Mouse (Mus musculus): ENCODE results near the gene Pank4. TPM values are rescaled to one million over a fixed set of nuclear protein-coding genes. Genes with fewer than 3 reads are reported as not detected.

Gene Pank4
- polyA plus RNA-seq, 1 experiment from 2014 or later = 14.9 TPM

DNA sequence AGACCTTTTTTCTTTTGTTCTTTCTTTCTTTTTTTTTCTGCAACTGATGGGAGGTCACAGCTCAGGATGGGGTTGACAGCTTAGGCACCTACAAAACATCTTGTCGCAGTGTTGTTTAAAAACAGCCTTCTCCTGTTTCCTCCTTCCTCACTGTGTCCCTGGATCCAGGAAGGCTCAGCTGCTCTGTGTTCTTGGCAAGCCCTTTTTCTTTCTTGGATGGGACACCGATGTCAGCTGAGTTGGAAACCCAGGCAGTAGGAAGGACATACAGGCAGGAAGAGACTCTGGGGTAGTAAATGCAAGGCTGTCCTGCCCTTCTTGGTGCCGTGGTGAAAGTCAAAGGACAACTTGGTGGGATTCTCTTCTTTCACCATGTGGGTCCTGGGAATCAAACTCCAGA is 1.9 kb downstream of the Pank4 start:
- no peak for TF ChIP-seq CTCF (IDR thresholded peaks at IDR 0.05; ENCODE audit: low read depth)
- no peak for TF ChIP-seq EP300 (optimal IDR thresholded peaks at IDR 0.05)
- Histone ChIP-seq H3K27me3 (ENCODE audit: control insufficient read depth, insufficient read depth, low read length) (no peaks in the 10 kb centered on the region; the same call in 1 of the 2 replicates), H3K9ac (ENCODE audit: low read length) (no peak overlapping the region), H3K27ac (replicated peaks) (no peak overlapping the region), H3K4me3 (ENCODE audit: low read depth, low read length) (no peak overlapping the region), H3K36me3 (ENCODE audit: control insufficient read depth, insufficient read depth, low read length) (peaks cover 17% of the 10 kb centered on the region), H3K4me2 (replicated peaks; ENCODE audit: low read depth) (no peak overlapping the region), H3K9me3 (ENCODE audit: control insufficient read depth, low read length) (no peaks in the 10 kb centered on the region), H3K4me1 (replicated peaks; ENCODE audit: control insufficient read depth, insufficient read depth) (peaks cover 14% of the 10 kb centered on the region)
- 59% methylated on average over 3 of the region's 3 CpGs for WGBS
- ATAC-seq (ENCODE audit: low FRiP score, low TSS enrichment) (no peak), DNase-seq (ENCODE audit: low spot score) (no peak)

- TF ChIP-seq CTCF (IDR thresholded peaks at IDR 0.05; ENCODE audit: low read depth) (peak; percentile 67), EP300 (optimal IDR thresholded peaks at IDR 0.05) (no peak)
- WGBS = 70% methylated on average over 5 of the region's 5 CpGs
- no peak overlapping the region for H3K4me3 ChIP-seq (ENCODE audit: low read depth, low read length)
- no peak for ATAC-seq (ENCODE audit: low FRiP score, low TSS enrichment)
- H3K27ac ChIP-seq (replicated peaks) = no peak overlapping the region
- no peaks in the 10 kb centered on the region for H3K9me3 ChIP-seq (ENCODE audit: control insufficient read depth, low read length)
- peaks cover 24% of the 10 kb centered on the region for H3K36me3 ChIP-seq (ENCODE audit: control insufficient read depth, insufficient read depth, low read length)
- DNase-seq (ENCODE audit: low spot score) = peak; percentile 63
- H3K4me1 ChIP-seq (replicated peaks; ENCODE audit: control insufficient read depth, insufficient read depth) = peaks cover 6% of the 10 kb centered on the region
- no peak overlapping the region for H3K9ac ChIP-seq (ENCODE audit: low read length)
- no peaks in the 10 kb centered on the region for H3K27me3 ChIP-seq (ENCODE audit: control insufficient read depth, insufficient read depth, low read length)
- H3K4me2 ChIP-seq (replicated peaks; ENCODE audit: low read depth) = no peak overlapping the region
Measured at GRCm38 (mm10) chr4:154967173-154967572, 3.2 kb downstream of the Pank4 start.

DNA sequence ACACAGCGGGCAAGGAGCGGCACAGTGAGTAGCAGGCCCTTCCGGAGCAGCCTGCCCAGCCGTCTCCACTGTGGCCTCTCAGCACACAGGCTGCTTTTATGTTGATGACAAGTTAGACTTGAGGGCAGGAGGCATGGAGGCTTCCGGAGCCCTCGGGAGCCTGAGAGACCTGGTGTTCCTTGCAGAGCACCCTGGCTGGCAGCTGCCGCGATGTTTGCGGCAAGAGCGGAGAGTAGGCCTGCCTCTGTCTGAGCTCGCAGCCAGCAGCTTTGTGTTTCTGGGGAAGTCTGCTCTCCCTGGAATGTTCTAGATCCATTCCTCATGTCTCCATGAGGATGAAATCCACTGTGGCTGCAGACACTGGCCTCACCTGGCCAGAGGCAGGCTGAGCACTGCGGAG is 8.6 kb downstream of the Pank4 start:
- DNase-seq (ENCODE audit: low spot score) = no peak

DNA sequence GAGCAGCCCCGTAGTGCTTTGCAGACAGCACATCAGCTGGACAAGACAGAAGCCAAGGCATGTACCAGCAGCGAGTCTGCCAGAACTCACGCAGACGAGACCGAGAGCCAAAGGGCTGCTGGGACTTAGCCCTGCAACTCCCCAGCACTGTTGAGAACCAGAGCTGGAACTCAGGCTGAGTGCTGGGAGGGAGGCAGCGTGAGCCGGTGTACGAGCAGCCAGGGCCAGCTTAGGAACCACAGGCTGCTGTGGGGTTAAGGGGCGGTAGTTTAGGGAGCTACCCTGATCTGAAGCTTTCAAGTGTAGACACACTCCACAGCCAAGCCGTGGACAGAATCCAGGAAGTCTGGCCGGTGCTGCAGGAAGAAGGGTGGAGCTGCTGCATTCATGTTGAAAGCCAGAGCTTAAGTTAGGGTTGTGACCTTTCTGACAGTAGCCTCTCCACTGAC is 10.3 kb downstream of the Pank4 start:
- Histone ChIP-seq H3K4me3 (ENCODE audit: low read depth, low read length) (no peak overlapping the region), H3K9me3 (ENCODE audit: control insufficient read depth, low read length) (no peaks in the 10 kb centered on the region), H3K27me3 (ENCODE audit: control insufficient read depth, insufficient read depth, low read length) (no peaks in the 10 kb centered on the region), H3K4me1 (replicated peaks; ENCODE audit: control insufficient read depth, insufficient read depth) (no peaks in the 10 kb centered on the region), H3K36me3 (ENCODE audit: control insufficient read depth, insufficient read depth, low read length) (peaks cover 55% of the 10 kb centered on the region), H3K4me2 (replicated peaks; ENCODE audit: low read depth) (no peak overlapping the region), H3K27ac (replicated peaks) (no peak overlapping the region), H3K9ac (ENCODE audit: low read length) (no peak overlapping the region)
- DNase-seq (ENCODE audit: low spot score) (no peak), ATAC-seq (ENCODE audit: low FRiP score, low TSS enrichment) (peak; percentile 9; the same call in 1 of the 2 replicates)
- 65% methylated on average over 11 of the region's 11 CpGs for WGBS
- TF ChIP-seq CTCF (IDR thresholded peaks at IDR 0.05; ENCODE audit: low read depth) (no peak), EP300 (optimal IDR thresholded peaks at IDR 0.05) (no peak)

More for the DNA sequence above, 8.6 kb downstream of the Pank4 start:
- Histone ChIP-seq H3K27me3 (ENCODE audit: control insufficient read depth, insufficient read depth, low read length) (no peaks in the 10 kb centered on the region), H3K9ac (ENCODE audit: low read length) (no peak overlapping the region), H3K4me1 (replicated peaks; ENCODE audit: control insufficient read depth, insufficient read depth) (no peaks in the 10 kb centered on the region), H3K4me3 (ENCODE audit: low read depth, low read length) (no peak overlapping the region), H3K27ac (replicated peaks) (no peak overlapping the region), H3K36me3 (ENCODE audit: control insufficient read depth, insufficient read depth, low read length) (peaks cover 45% of the 10 kb centered on the region), H3K9me3 (ENCODE audit: control insufficient read depth, low read length) (no peaks in the 10 kb centered on the region), H3K4me2 (replicated peaks; ENCODE audit: low read depth) (no peak overlapping the region)
- TF ChIP-seq CTCF (IDR thresholded peaks at IDR 0.05; ENCODE audit: low read depth) = no peak
- TF ChIP-seq EP300 (optimal IDR thresholded peaks at IDR 0.05) = no peak
- no peak for ATAC-seq (ENCODE audit: low FRiP score, low TSS enrichment)
- 94% methylated on average over 12 of the region's 12 CpGs for WGBS

DNA sequence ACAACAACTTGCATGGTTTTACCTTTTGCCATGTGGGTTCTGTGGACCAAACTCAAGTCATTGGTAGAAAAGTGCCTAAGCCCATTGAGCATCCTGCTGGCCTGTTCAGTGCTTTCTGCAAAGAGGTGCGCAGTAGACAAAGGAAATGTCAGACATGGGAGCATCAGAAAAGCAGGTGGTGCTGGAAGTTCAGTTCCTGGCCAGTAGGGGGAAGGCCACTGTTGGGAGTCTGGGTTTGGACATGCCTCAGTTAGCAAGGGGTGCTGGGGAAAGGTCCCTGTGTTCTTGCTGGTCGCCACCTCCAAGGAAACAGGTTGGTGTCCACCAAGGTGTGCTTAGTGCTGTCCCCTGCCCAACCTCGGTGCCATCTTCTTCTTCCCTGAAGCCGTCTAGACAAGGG is 16.2 kb downstream of the Pank4 start:
- H3K4me3 ChIP-seq (ENCODE audit: low read depth, low read length) = no peak overlapping the region
- no peak overlapping the region for H3K27ac ChIP-seq (replicated peaks)
- no peak overlapping the region for H3K4me2 ChIP-seq (replicated peaks; ENCODE audit: low read depth)
- H3K9ac ChIP-seq (ENCODE audit: low read length) = no peak overlapping the region
- DNase-seq (ENCODE audit: low spot score) (no peak), ATAC-seq (ENCODE audit: low FRiP score, low TSS enrichment) (no peak)
- TF ChIP-seq CTCF (IDR thresholded peaks at IDR 0.05; ENCODE audit: low read depth) (peak; percentile 69), EP300 (optimal IDR thresholded peaks at IDR 0.05) (no peak)
- H3K4me1 ChIP-seq (replicated peaks; ENCODE audit: control insufficient read depth, insufficient read depth) = no peaks in the 10 kb centered on the region
- WGBS = 83% methylated on average over 4 of the region's 4 CpGs
- H3K9me3 ChIP-seq (ENCODE audit: control insufficient read depth, low read length) = no peaks in the 10 kb centered on the region
- H3K27me3 ChIP-seq (ENCODE audit: control insufficient read depth, insufficient read depth, low read length) = no peaks in the 10 kb centered on the region
- H3K36me3 ChIP-seq (ENCODE audit: control insufficient read depth, insufficient read depth, low read length) = peaks cover 37% of the 10 kb centered on the region

- Histone ChIP-seq H3K36me3 (ENCODE audit: control insufficient read depth, insufficient read depth, low read length) (peaks cover 35% of the 10 kb centered on the region), H3K27me3 (ENCODE audit: control insufficient read depth, insufficient read depth, low read length) (no peaks in the 10 kb centered on the region), H3K4me1 (replicated peaks; ENCODE audit: control insufficient read depth, insufficient read depth) (no peaks in the 10 kb centered on the region), H3K9me3 (ENCODE audit: control insufficient read depth, low read length) (no peaks in the 10 kb centered on the region), H3K9ac (ENCODE audit: low read length) (no peak overlapping the region), H3K27ac (replicated peaks) (no peak overlapping the region), H3K4me3 (ENCODE audit: low read depth, low read length) (no peak overlapping the region), H3K4me2 (replicated peaks; ENCODE audit: low read depth) (no peak overlapping the region)
- ATAC-seq (ENCODE audit: low FRiP score, low TSS enrichment) (no peak), DNase-seq (ENCODE audit: low spot score) (no peak)
- TF ChIP-seq EP300 (optimal IDR thresholded peaks at IDR 0.05) = no peak
- TF ChIP-seq CTCF (IDR thresholded peaks at IDR 0.05; ENCODE audit: low read depth) = no peak
- WGBS = 78% methylated on average over 6 of the region's 6 CpGs
Measured at GRCm38 (mm10) chr4:154981076-154981475, 17.2 kb downstream of the Pank4 start.
